In genomic region chr19:53314530-53315208, GRCm38 (mm10) we compare ENCODE assay signal across 9 mouse cellular contexts. TPM values are rescaled to one million over a fixed set of nuclear protein-coding genes. Genes with fewer than 3 reads are reported as not detected.
DNase-seq lines count a peak whose midpoint lies in the region; ATAC-seq and TF ChIP-seq lines count a peak whose summit lies in the region.
"Had no signal": no experiment of that assay in that cellular context is flagged by ENCODE, and none has a peak within 500 bp of the region (broad histone marks: within the 10 kb centered on the region; RNA-seq: fewer than 3 reads in every experiment).

No protein-coding gene starts in this region.

- peak overlapping the region; percentile 100 for H3K27ac ChIP-seq in gastrocnemius, adult 2 months
- H3K27ac ChIP-seq in liver, embryonic 14.5 days, result peak overlapping the region; percentile 22

- H3K4me2 ChIP-seq in liver, embryonic 14.5 days (ENCODE audit: low read depth), result peak overlapping the region; percentile 69

- intact Hi-C loops in gastrocnemius, adult 2 months (cut with DNase I), result loop anchor here (5.0 kb wide), 3 partner anchors 48 to 172 kb away; partner anchors contain the start of gene Add3

- H3K4me1 ChIP-seq in liver, embryonic 14.5 days (replicated peaks; ENCODE audit: control insufficient read depth in 2 of 2, insufficient read depth in 2 of 2, low read length in 1 of 2), result peaks cover 11 to 21% of the 10 kb centered on the region in 2 experiments

- 44% methylated on average over 16 of the region's 16 CpGs for WGBS in liver, embryonic 14.5 days (ENCODE audit: insufficient replicate concordance)

- no peak for TF ChIP-seq EP300 in liver, embryonic 14.5 days (IDR thresholded peaks at IDR 0.05; ENCODE audit: low read depth)

- no peaks in the 10 kb centered on the region for H3K36me3 ChIP-seq in liver, embryonic 14.5 days (replicated peaks; ENCODE audit: control insufficient read depth, insufficient read depth, low read depth)

- ATAC-seq in liver, embryonic 14.5 days (ENCODE audit: insufficient read depth), result no peak

- H3K9me3 ChIP-seq in liver, embryonic 14.5 days (ENCODE audit: control insufficient read depth, low read length), result no peaks in the 10 kb centered on the region

- H3K9ac ChIP-seq in liver, embryonic 14.5 days (replicated peaks), result peak overlapping the region; percentile 29; the same call in 1 of the 2 replicates

- no peak for DNase-seq in gastrocnemius, adult 2 months
- no peak for DNase-seq in gastrocnemius, adult 8-10 months (ENCODE audit: low spot score in 2 of 2)
- peak; percentile 28 for DNase-seq in thymus, postnatal 0 days (ENCODE audit: low spot score)
- DNase-seq in thymus, postnatal 14 days, result no peak
- no peak for DNase-seq in liver, embryonic 14.5 days (ENCODE audit: low read depth in 3 of 3, low spot score in 3 of 3)
- no peak for DNase-seq in adrenal gland, postnatal 25 days
- DNase-seq in adrenal gland, adult 2 months, result no peak
- no peak for DNase-seq in urinary bladder, postnatal 14 days (ENCODE audit: low spot score)

- H3K27me3 ChIP-seq in liver, embryonic 14.5 days (ENCODE audit: control insufficient read depth, insufficient read depth, low read length), result no peaks in the 10 kb centered on the region

- peak overlapping the region; percentile 94 for H3K4me3 ChIP-seq in gastrocnemius, adult 2 months
- peak overlapping the region; percentile 31 to 53 for H3K4me3 ChIP-seq in liver, embryonic 14.5 days (ENCODE audit: insufficient read depth in 1 of 2, low read depth in 2 of 2, low read length in 2 of 2)

- no peak for TF ChIP-seq CTCF in gastrocnemius, adult 2 months (IDR thresholded peaks at IDR 0.05)
- no peak for TF ChIP-seq CTCF in liver, embryonic 14.5 days (IDR thresholded peaks at IDR 0.05; ENCODE audit: low read depth)

RNA-seq across cellular contexts. Expression of gene Mxi1, which starts 4.4 kb away (rescaled TPM):
- total RNA-seq in gastrocnemius, adult 2 months (2021), result 10 to 100 TPM; 38.1 to 53.6 TPM
- total RNA-seq in gastrocnemius, adult 8-10 months (2022), result 10 to 100 TPM; 48.9 to 53.6 (median 51.5) TPM
- polyA plus RNA-seq in thymus, postnatal 0 days (2015; fragmentation: Nextera tagmentation; extraction: Ambion mirVana), result 40.5 and 45.0 TPM in 2 replicates
- polyA plus RNA-seq in liver, embryonic 14.5 days (2012; rRNA removed), result 11.1 and 16.5 TPM in 2 replicates
- 27.7 and 33.1 TPM in 2 replicates for polyA plus RNA-seq in liver, embryonic 14.5 days (2014; fragmentation: Nextera tagmentation; extraction: Ambion mirVana)
- total RNA-seq in adrenal gland, postnatal 25 days (2021), result 33.6 and 40.2 TPM in 2 replicates
- 10 to 100 TPM; 29.6 to 31.1 TPM for total RNA-seq in adrenal gland, adult 2 months (2021)
- polyA plus RNA-seq in adrenal gland, adult 2 months (2012; rRNA removed), result 15.6 and 17.2 TPM in 2 replicates

RNA-seq across cellular contexts. Expression of gene Gm10197, which starts 56.9 kb away (rescaled TPM):
- not detected for total RNA-seq in gastrocnemius, adult 2 months (2021)
- total RNA-seq in gastrocnemius, adult 8-10 months (2022), result not detected
- polyA plus RNA-seq in thymus, postnatal 0 days (2015; fragmentation: Nextera tagmentation; extraction: Ambion mirVana), result 2.1 and 2.5 TPM in 2 replicates
- not detected in 2 replicates for polyA plus RNA-seq in liver, embryonic 14.5 days (2012; rRNA removed)
- 3.0 TPM in 1 of 2 replicates, not detected in the other for polyA plus RNA-seq in liver, embryonic 14.5 days (2014; fragmentation: Nextera tagmentation; extraction: Ambion mirVana)
- total RNA-seq in adrenal gland, postnatal 25 days (2021), result not detected in 2 replicates
- total RNA-seq in adrenal gland, adult 2 months (2021), result not detected
- not detected in 2 replicates for polyA plus RNA-seq in adrenal gland, adult 2 months (2012; rRNA removed)
- total RNA-seq: common myeloid progenitor, adult 5-6 weeks had no signal
